Mouse (Mus musculus): ENCODE measurements around the gene Sox15.
A peak's percentile ranks its signal among the peaks of the same experiment; 100 is the strongest.
"Not testable (repeated sequence)": the region's sequence is repeated elsewhere in the genome, so short reads cannot be mapped to it uniquely, and the experiment has no call there.

The Sox15 gene

DNA sequence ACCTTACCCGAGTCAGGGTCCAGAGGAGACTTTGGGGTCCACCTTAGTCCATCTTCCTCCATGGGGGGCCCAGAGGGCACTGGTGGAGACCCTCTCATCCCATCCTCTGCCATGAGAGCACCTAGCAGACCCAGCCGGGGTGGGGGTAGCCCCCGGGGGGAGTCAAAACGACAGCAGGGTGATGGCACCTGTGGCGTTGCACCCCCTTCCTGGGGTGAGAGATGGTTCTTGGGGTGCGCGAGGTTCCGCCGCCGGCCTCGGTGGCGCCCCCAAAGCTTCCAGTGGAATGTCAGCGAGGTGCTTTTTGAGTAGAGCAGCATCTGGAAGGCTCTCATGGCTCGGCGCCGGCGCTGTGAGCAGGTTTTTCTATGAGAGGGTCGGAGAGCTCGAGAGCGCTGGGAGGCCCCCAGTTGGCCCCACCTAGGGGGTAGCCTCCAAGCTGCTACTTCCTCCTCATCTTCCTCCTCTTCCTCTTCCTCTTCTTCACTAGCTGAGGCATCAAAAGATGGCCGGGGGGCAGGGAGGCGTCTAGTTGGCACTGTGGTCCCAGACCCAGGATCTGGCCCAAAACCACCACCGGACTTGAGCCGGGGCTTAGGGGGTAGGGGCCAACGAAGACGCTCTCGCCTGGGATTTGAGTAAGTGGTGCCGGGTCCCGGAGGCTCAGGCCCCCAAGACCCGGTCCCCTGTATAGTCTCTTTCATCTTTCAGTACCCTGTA is 25.2 kb downstream of the Sox15 start:
- DNase-seq = no peak

DNA sequence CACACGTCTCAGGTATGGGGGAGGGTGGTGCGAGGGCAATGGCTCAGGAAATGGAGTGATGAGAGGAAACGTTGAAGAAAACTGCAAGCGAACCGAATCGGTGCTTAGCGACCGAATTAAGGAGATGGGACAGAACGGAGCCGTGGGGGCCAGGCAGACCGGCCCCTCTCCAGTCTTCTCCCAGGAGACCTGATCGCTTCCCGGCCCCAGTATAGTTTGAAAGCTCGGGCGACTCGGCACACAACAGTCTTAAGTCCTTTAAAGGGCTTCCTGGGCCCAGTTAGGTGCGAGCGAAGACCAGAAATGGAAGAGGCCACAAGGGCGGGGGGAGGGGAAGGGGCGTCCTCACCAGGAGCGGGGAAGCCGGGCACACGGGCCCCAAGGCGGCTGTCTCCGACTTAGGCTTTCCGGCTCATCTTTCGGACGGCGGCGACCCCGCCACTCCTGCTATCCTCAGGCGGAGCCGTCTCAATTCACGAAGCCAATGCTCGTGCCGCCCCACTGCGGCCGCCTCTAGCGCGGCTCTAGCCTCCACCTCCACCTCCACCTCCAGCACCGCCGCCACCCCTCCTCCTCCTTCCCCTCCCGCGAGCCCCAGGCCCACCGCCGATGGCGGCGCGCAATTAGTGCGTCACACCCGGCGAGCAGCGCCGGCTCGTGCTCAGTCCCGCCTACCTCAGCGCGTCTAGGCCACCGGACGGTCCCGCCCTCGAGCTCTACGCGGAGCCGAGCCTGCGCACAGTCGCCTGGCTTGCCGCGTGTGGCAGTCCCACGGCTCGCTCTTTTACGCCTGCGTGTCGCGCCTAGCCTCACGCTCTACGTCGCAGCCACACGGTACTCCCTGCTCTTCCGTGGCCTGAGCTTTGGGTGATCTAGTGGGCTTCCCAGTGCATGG is 26.4 kb downstream of the Sox15 start, which contains the start of gene Senp3:
TSS of gene Senp3 (minus strand) at position 771 of the 895 bp plus-strand sequence.
- DNase-seq = peak; percentile 96 to 99

DNA sequence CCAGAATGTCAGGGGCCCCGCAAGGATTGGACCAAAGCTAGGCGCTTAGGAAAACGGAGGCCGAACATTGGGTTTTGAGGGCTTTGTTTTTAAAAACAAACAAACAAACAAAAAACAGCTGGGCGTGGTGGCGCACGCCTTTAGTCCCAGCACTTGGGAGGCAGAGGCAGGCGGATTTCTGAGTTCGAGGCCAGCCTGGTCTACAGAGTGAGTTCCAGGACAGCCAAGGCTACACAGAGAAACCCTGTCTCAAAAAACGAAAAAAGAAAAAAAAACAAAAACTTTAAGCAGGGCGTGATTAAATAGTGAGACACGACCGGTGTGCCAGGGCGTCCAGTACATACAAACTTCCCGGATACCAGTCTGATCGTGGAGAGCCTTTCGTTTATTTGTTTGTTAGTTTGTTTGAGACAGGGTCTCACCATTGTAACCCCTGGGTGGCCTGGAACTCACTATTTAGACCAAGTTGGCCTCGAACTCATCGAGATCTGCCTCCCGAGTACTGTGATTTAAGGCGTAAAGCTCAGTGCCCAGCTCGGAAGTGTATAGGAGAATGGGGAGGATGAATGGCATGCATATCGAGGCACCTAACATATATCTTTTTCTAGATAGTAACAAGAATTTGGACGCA is 27.2 kb downstream of the Sox15 start:
- no peak for DNase-seq

DNA sequence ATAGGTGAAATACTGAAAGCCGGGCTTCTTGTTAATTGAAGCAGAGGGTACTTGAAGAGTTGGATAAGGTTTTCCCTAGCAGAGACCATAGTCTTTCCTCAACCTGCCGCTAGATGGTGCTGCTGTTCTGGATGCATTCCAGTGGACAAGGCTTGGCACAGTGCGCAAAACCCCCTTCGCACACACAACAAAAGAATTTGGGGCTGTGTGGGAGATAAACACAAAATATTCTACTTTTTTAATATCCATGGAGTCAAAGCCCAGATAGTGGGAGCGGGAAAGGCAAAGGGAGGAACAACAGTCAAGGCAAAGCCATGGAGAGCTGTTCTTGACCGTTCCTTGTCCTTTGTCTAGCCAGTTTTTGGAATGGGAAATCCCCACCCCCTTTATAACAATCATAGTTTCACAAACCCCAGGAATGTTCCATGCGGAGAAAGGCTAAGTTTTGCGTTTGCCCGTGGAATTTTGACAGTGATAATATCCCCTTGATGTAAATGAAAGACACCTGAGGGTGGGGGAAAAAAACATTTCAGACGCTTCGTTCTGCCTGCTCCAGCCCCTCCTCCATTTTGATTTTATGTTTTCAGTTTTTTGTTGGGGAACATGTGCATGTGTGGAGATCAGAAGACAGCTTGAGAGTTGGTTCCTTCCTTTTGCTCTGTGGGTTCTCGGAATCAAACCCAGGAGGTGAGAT is 27.9 kb downstream of the Sox15 start:
- peak; percentile 89 to 92 for DNase-seq

DNA sequence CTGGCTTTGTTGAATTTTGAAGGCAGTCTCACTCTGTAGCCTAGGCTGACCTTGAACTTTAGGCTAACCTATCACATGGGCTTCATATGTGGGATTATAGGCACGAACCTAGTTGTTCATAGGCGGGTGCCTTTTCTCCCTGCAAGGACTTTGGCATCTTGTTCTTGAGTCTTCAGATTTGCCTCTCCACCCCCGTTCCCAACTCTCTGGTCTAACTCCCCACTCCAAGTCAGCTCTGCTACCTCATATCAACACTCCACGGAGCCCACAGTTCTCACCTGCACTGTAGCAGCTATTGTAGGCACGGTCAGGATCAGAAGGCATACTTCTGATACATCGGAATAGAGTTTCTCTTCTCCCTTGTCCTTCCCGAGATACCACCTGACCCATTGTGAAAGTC is 28.5 kb downstream of the Sox15 start:
- DNase-seq = no peak

DNA sequence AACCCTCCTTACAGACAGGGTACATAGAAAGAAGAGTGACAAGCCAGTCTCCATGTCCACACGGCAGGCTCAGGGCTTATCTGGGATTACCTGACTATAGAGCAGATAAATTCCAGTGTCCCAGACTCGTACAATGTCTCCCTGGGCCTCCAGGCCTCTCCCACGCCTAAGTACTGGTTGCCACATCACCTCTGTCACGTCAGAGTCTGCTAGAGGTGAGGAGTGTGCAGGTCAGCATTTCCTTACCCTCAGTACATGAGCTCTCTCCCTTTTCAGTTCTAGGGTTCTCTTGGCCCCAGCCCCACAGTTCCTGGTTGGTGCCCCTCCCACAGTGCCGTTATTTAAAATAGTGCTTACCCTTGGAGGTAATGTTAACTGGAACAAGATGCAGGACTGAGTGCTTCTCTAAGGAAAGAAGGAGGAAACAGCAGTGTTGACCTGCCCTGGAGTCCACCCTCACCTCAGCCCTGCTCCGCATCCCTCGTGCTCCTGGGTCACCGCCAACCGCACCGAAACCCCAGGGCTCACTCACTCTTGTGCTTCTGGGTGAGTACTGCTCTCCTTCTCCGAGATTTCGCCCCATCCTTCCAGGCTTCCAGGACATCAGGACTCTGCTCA is 29.1 kb downstream of the Sox15 start:
- DNase-seq = no peak

DNA sequence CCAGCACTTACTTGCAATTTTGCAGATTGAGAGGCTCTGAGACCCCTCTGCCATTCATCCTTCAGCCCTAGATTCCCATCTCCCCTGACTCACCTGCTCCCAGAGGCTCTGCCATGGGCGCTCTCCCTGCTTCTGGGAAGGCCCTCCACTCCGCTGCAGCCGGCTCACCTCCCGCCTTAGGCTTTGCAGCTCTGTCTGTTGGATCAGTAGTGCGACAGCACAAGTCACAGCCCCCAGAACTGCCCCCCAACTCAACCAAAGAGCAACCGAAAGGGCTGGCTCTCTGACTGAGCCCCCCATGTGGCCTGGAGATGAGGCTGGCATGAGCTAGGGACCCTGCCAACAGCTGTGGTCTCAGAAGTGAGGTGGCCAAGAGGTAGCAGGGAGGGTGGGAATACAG is 29.8 kb downstream of the Sox15 start:
- no peak for DNase-seq

DNA sequence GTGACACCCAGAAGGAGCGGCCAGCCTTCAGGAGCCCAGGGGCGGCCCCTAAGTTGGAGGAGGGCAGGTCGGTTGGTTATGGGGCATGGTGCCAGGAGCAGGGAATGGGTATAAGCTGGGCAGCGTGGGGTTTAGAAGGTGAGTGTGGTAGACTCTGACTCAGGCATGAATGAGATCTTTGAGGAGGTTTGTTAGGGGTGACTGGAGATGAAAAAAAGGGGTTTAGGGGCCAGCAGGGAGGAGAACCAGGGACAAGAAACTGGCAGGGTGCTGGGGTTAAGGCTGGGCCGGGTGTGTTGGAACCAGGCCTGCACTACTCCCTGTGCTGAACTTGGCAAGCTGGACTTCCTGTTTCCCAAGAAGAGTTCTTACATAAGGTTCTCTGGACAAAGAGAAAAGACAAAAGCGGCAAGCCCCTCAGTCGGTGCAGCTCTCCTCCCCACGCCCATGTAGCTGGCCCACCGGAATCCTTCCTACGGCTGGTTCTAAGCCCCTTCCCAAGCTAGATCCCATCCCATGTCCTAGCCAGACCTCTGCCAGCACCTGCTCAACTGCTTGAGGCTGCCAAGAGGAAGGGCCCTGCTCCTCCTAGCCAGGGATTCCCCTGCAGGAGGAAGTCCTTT is 30.5 kb downstream of the Sox15 start, which contains the start of gene Tnfsf13:
TSS of gene Tnfsf13 (minus strand) at position 259 of the 623 bp plus-strand sequence.
- peak; percentile 87 to 94 for DNase-seq

DNA sequence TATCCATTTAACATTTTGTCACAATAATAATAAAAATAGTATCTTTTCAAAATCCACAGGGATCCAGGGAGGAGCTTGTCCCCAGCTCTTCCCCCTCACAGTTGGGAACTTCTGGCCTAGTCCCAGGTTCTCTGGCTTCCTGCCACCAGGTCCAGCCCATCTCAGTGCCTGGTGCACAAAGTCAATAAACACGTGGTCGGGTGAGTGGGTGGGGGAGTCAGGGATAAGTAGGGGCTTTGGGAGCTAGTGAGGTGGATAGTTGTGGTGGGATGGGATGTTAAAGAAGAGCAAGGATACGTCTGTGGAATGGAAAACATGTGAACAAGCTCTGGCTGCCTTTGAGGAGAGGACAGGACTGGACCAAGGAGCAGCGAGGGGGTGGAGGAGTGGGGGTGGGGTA is 31.3 kb downstream of the Sox15 start:
- DNase-seq = peak; percentile 90 to 92

DNA sequence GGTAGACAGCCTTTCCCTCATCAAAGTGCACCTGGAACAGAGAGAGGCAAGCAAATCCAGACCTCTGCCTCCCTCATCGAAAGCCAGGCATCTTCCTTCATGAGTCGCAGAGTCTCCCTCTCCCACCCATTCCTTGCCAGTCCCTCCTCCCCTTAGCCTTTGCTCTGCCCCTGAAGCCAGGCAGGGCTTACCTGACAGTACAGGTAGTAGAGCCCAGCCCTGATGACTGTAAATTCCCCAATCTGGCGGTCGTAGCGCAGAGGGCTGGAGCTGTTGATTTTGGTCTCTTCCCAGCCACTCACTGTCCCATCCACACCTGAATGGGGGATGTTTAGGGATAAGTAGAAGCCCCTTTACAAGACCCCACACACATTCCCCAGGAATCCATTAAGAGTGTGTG is 31.9 kb downstream of the Sox15 start:
- DNase-seq = no peak

DNA sequence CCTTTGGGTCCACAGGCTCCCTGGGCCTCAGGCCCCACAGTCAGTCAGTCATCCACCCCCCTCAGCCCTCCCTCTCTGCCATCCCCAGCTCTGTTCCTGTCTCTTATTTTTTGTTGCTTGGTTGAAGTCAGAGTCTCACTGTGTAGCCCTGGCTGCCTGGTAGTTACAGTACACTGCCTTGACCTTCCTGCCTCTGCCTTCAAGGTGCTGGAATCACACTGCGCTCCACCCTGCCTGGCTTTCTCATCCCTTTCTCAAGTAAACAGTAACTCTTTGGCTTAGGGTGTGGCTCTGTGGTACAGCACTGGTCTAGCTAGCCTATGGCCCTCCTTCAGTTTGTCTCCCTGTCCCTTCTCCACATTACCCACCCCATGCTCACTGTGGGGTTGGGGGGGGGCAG is 34.8 kb downstream of the Sox15 start:
- DNase-seq = peak in 1 of 2 experiments; percentile 66

DNA sequence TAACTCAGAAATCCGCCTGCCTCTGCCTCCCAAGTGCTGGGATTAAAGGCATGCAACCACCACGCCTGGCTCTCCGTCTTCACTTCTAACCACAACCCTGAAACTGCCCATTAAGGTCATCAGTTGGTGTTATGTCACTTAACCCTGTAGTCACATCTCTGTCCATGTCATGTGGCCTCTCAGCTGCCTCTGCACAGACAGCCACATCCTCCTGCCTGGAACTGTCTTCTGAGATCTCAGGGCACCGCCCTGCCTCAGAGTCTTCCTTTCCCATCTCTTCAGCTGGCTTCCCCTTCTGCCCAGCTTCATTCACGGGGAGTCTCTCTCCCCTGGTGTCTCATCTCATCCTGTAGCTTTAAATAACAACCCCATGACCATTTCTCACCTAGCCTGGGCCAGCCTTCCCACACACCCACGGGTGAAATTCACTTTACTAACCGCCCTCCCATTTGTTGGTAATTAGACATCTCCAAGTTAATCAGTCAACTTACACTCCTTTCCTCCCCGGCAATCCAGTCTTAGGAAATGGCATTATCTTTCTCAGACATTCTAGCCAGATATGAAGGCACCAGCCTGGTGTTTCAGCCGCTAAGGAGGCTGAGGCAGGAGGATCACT is 37.2 kb downstream of the Sox15 start:
- peak; percentile 28 to 63 for DNase-seq

DNA sequence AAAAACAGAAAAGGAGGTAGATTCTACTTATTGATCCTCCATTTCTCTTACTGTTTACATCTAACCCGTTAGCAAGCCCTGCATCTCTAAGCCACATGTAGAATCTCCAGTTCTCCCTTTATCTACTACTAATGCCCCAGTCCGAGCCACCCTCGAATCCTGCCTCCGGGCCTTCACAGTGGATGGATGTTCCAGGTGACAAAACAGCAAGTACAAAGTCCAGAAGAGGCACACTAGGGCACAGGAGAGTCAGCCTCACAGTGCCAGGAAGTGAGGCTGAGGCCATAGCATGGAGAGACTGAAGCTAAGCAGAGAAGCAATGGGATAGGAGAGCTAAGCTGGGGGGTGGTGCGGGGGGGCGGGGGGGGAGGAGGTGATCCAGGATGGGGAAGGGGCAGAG is 37.7 kb downstream of the Sox15 start:
- DNase-seq = peak; percentile 68 to 87

DNA sequence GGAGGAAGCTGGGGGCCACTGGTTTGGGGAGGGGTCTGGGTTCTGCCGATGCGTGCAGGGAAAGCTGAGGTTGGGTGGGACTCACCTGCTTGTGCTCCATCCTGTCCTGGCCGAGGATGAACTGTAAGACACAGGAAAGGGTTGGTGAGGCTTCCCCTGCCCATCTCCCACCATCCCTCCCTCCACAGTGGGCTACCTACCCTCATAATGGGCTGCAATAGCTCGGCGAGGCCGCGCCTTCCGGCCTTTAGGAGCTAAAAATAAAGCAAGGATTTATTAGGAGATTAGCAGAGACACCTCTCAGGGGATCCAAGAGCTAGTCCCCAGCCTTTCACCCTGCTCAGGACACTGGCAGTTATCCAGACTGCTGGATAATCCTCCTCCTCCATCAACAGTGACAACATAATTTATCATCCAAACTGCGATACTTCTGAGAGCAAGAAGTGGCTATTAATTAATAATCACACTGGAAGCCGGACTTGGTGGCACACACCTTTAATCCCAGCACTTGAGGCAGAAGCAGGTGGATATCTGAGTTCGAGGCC is 38.4 kb downstream of the Sox15 start:
- DNase-seq = peak in 1 of 2 experiments; percentile 25

DNA sequence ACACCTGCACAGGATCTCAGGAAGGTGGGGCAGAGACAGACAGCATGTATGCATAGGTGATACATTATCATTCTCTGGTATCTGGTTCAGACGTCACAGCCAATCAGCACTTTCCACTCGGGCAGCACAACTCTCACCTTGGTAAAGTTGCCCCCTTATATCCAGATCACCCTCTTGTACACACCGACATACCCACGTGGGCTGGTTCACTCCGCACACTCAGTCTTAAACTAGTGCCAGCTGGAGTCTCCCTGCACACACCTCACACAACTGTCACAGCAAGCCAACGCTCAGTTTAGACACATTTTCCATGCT is 39.9 kb downstream of the Sox15 start:
- DNase-seq = no peak

DNA sequence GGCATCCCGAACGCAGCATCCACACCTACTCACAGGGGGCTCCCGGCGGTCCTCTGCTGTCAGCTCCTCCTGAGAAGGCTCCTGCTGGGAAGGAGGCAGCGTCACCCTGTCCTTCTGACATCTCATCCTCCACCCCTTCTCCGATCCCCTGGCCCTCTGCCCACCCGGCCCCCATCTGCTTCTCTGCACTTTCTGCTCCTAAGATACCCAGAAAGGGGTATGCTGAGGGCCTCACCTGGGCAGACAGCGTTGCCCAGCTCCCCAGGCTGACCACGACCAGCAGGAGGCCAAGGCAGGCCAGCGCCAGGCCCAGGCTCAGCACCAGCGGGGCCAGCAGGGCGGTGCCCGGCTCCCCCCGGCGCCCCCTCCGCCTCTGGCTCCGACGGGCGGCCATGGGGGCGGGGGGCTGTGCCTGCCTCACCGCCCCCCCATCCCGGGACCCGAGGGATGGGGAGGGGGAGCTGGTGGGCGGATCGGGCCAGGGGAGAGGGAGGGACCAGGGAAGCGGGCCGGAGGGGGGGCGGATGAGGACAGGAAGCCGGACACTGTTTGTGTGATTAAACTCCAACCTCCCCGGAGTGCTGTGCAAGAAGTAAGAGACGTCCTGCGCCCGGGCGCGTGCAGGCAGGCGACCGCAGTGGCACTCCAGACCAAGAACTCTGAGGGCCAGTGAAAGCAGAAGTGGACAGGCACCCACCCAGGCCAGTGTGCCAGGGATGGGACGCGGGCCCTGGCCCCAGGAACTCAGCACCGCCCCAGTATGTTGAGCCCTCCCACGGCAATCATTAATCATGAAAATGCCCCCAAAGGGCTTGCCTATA is 40.5 kb downstream of the Sox15 start, which contains the start of the genes Tnfsf12 and Tnfsfm13:
TSS of gene Tnfsf12 (minus strand) at position 489 of the 821 bp plus-strand sequence.
TSS of gene Tnfsfm13 (minus strand) at position 738 of the 821 bp plus-strand sequence.
- peak; percentile 88 to 92 for DNase-seq

DNA sequence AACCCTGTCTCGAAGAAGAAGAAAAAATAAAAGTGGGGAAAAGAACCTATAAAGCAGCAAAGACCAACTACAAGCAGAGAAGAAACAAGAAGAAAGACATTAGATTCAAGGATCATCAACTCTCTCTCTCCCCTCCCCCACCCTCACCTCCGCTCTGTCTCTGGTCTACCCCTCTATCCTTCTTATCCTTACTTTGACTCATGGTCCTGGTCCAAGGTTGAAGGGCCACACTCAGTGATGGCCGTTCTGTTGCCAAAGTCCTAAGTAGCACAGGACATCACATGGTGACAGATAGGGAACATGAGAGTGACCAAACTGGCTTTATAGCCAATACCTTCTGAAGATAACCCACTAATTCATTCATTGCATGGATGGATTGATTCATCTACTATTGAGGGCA is 42.3 kb downstream of the Sox15 start:
- DNase-seq = no peak

DNA sequence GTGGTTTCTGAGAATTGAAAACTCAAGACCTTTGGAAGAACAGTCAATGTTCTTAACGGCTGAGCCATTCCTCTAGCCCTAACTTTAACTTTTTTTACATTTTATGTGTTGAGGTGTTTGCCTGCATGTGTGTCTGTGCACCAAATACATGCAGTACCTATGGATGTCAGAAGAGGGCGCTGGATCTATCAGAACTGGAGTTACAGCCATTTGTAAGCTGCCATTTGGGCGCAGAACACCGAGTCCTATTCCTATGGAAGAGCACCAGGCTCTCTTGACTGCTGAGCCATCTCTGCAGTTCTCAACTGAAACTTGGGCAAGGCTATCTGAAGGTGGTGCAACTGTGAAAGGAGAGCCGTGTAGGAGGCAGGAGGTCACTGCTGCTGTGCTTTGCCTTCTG is 43.5 kb downstream of the Sox15 start:
- DNase-seq = no peak

DNA sequence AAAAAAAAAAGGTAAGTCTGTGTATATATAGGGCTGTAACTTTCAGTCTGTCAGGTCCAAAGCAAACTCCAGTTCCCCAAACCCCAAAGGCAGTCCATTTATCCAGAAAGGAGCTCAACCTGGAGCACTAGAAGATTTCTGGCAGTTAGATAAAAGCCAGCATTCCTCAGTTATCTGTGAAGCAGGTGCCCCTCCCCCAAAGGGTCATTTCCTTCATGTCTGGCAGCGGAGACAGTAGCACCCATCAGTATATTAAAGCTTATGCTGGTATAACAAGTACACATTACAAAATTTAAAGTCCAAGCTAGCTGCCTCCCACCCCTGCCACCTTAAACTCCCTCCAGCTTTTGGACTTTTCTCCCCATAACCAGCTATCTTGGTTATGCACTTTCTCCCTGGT is 44.5 kb downstream of the Sox15 start:
- DNase-seq = no peak

DNA sequence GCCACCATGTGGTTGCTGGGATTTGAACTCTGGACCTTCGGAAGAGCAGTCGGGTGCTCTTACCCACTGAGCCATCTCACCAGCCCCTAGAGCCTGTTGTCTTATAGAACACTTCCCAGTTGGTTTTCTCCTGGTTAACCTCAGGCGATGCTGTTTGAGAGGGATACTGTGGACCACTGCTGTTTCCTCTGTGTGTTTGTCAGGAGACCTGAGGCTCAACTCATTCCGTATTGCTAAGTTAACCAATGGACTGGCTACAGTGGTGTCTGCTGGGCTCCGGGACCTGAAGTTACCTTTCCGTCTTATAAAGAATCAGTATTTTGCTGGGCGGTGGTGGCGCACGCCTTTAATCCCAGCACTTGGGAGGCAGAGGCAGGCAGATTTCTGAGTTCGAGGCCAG is 47.8 kb downstream of the Sox15 start:
- not testable (repeated sequence) for DNase-seq
